Mouse (Mus musculus) CH12.LX (cell line): ENCODE measurements around the gene Reln.

Experiments used
- CTCF ChIP-seq, 2 experiments: IDR thresholded peaks in 1 of 2; conservative IDR thresholded peaks in 1 of 2; 2 replicates each; pipeline ENCODE4 v1.5.1; 2011 to 2012; ENCODE audit warnings: low read depth in 2 of 2, low read length in 2 of 2, improper control_type of control experiment in 1 of 2, inconsistent platforms in 1 of 2, mild to moderate bottlenecking in 1 of 2, moderate library complexity in 1 of 2
- E2F4 ChIP-seq: IDR thresholded peaks from 2 replicates; pipeline ENCODE4 v1.6.1; 2011; ENCODE audit warnings: low read depth, low read length, improper control_type of control experiment; ENCODE audit not compliant: insufficient replicate concordance
- EP300 ChIP-seq: IDR thresholded peaks from 2 replicates; pipeline ENCODE4 v1.6.1; 2011; ENCODE audit warnings: low read length, improper control_type of control experiment
- GABPA ChIP-seq: IDR thresholded peaks from 2 replicates; pipeline ENCODE4 v1.6.1; 2012; ENCODE audit warnings: low read depth, low read length, improper control_type of control experiment, inconsistent platforms; ENCODE audit not compliant: insufficient replicate concordance
- HCFC1 ChIP-seq: IDR thresholded peaks from 2 replicates; pipeline ENCODE4 v1.6.1; 2012; ENCODE audit warnings: low read depth, mild to moderate bottlenecking, inconsistent platforms, low read length, improper control_type of control experiment
- IRF4 ChIP-seq: IDR thresholded peaks from 2 replicates; pipeline ENCODE4 v1.6.1; 2014; ENCODE audit warnings: low read depth, mild to moderate bottlenecking, inconsistent platforms, low read length, improper control_type of control experiment
- KAT2A ChIP-seq: IDR thresholded peaks from 2 replicates; pipeline ENCODE4 v1.6.1; 2012; ENCODE audit warnings: low read length, improper control_type of control experiment, inconsistent platforms; ENCODE audit not compliant: insufficient replicate concordance
- NELFE ChIP-seq: IDR thresholded peaks from 2 replicates; pipeline ENCODE4 v1.6.1; 2011; ENCODE audit warnings: low read depth, low read length, improper control_type of control experiment
- POLR2A ChIP-seq: IDR thresholded peaks from 2 replicates; pipeline ENCODE4 v1.6.1; 2011; ENCODE audit warnings: low read depth, mild to moderate bottlenecking, improper control_type of control experiment, low read length

GRCm38 (mm10) chr5:22253910-22254309, 90.6 kb downstream of the Reln start:
- TF ChIP-seq GABPA (no peak), HCFC1 (no peak), POLR2A (no peak), CTCF (conservative IDR thresholded peaks at IDR 0.05 in 1 of 2, IDR thresholded peaks at IDR 0.05 in 1 of 2; ENCODE audit: low read depth in 2 of 2, low read length in 2 of 2) (no peak), IRF4 (no peak), NELFE (no peak), KAT2A (no peak), E2F4 (no peak), EP300 (no peak)
